19 mouse cellular contexts compared by ENCODE assay signal in the genomic region with DNA sequence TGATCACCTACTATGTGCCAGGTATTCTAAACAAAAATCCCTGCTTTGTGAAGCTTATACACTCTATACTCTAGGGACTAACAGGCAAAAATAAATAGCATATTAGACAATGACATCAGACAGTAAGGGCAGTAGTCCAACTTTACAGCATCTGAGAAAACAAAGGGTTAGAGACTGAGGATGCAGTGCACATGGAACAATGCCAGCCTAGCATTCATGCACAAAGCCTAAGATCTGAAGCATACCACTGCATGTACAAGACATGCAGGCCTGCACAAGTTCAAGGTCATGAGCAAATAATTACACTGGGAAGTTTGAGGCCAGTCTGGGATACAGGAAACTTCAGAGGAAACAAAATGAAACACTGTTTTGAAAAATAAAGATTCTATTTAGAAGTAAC. TPM values are rescaled to one million over a fixed set of nuclear protein-coding genes. Genes with fewer than 3 reads are reported as not detected.
A peak's percentile ranks its signal among the peaks of the same experiment; 100 is the strongest.
DNase-seq lines count a peak whose midpoint lies in the region; ATAC-seq and TF ChIP-seq lines count a peak whose summit lies in the region.
"Had no signal": no experiment of that assay in that cellular context is flagged by ENCODE, and none has a peak within 500 bp of the region (broad histone marks: within the 10 kb centered on the region; RNA-seq: fewer than 3 reads in every experiment).

No protein-coding gene starts in this region.

- no peak overlapping the region for H3K9ac ChIP-seq in heart, embryonic 15.5 days
- H3K9ac ChIP-seq in kidney, postnatal 0 days (ENCODE audit: low read depth, low read length) = no peak overlapping the region
- H3K9ac ChIP-seq: forebrain, embryonic 15.5 days; hindbrain, embryonic 14.5 days; liver, embryonic 14.5 days had no signal

- intact Hi-C loops in heart, postnatal 36 days (cut with DNase I) = loop anchor here (5.0 kb wide), 1 partner anchor 48 kb away; no protein-coding TSS in a partner anchor
- intact Hi-C loops in left cerebral cortex, postnatal 4 days (cut with DNase I) = no loop called here

- H3K27ac ChIP-seq in heart, embryonic 15.5 days = peak overlapping the region; percentile 53; the same call in 1 of the 2 replicates
- H3K27ac ChIP-seq in kidney, postnatal 0 days = peak overlapping the region; percentile 31; the same call in 1 of the 2 replicates
- H3K27ac ChIP-seq: forebrain, embryonic 15.5 days; hindbrain, embryonic 14.5 days; liver, embryonic 14.5 days had no signal

- H3K4me2 ChIP-seq in heart, embryonic 15.5 days = no peak overlapping the region
- H3K4me2 ChIP-seq in kidney, postnatal 0 days (ENCODE audit: low read length) = no peak overlapping the region
- H3K4me2 ChIP-seq: forebrain, embryonic 15.5 days; hindbrain, embryonic 14.5 days had no signal

- no peaks in the 10 kb centered on the region for H3K27me3 ChIP-seq in heart, embryonic 15.5 days
- no peaks in the 10 kb centered on the region for H3K27me3 ChIP-seq in kidney, postnatal 0 days (ENCODE audit: insufficient read depth, low read length)
- H3K27me3 ChIP-seq: forebrain, embryonic 15.5 days had no signal

- H3K36me3 ChIP-seq in heart, embryonic 15.5 days = peaks cover 17% of the 10 kb centered on the region
- peaks cover 6% of the 10 kb centered on the region; the same call in 1 of the 2 replicates for H3K36me3 ChIP-seq in kidney, postnatal 0 days (ENCODE audit: insufficient read depth, low read length)

- no peak for ATAC-seq in heart, embryonic 15.5 days (replicated peaks; ENCODE audit: insufficient number of reproducible peaks, insufficient read depth, low FRiP score, low read depth)
- no peak for ATAC-seq in kidney, postnatal 0 days (replicated peaks; ENCODE audit: low FRiP score, low read depth)
- ATAC-seq: forebrain, embryonic 15.5 days had no signal

- no peak overlapping the region for H3K4me3 ChIP-seq in heart, embryonic 15.5 days
- no peak overlapping the region for H3K4me3 ChIP-seq in kidney, postnatal 0 days (replicated peaks; ENCODE audit: low read depth, low read length)
- H3K4me3 ChIP-seq: erythroblast, embryonic 14.5 days; forebrain, embryonic 15.5 days; myocyte had no signal

- no peaks in the 10 kb centered on the region for H3K4me1 ChIP-seq in heart, embryonic 15.5 days (replicated peaks)
- H3K4me1 ChIP-seq in kidney, postnatal 0 days (replicated peaks; ENCODE audit: insufficient read depth, low read length) = no peaks in the 10 kb centered on the region
- H3K4me1 ChIP-seq: forebrain, embryonic 15.5 days had no signal

- no peak for TF ChIP-seq CTCF in kidney, postnatal 0 days (IDR thresholded peaks at IDR 0.05; ENCODE audit: low read depth)

- no peaks in the 10 kb centered on the region for H3K9me3 ChIP-seq in heart, embryonic 15.5 days (replicated peaks)
- no peaks in the 10 kb centered on the region for H3K9me3 ChIP-seq in kidney, postnatal 0 days (replicated peaks; ENCODE audit: low read length)
- H3K9me3 ChIP-seq: forebrain, embryonic 15.5 days had no signal

- DNase-seq in heart, postnatal 36 days = no peak
- DNase-seq in kidney, postnatal 0 days (ENCODE audit: low spot score) = peak; percentile 66
- no peak for DNase-seq in kidney, adult 11 months
- peak; percentile 33 for DNase-seq in lung, postnatal 10 days
- DNase-seq in lung, postnatal 36 days = no peak
- peak; percentile 27 for DNase-seq in heart, postnatal 4 days
- no peak for DNase-seq in left cerebral cortex, postnatal 4 days
- DNase-seq: adrenal gland, adult 8-10 months; cerebellum, postnatal 14 days; layer of hippocampus, postnatal 36 days; right cerebral cortex, adult 18-20 months; thymus, adult 2 months had no signal

RNA-seq across cellular contexts. Expression of gene Zdhhc20, which starts 30.6 kb away (rescaled TPM):
- 38.8 and 40.3 TPM in 2 replicates for polyA plus RNA-seq in heart, embryonic 15.5 days (2015; fragmentation: Nextera tagmentation; extraction: Ambion mirVana)
- total RNA-seq in heart, postnatal 36 days (2021) = 1 to 10 TPM; 8.3 to 10.0 TPM
- polyA plus RNA-seq in kidney, postnatal 0 days (2015; fragmentation: Nextera tagmentation; extraction: Ambion mirVana) = 46.1 and 53.2 TPM in 2 replicates
- total RNA-seq in heart, postnatal 4 days (2021) = 10 to 100 TPM; 26.2 to 27.7 TPM
- 10 to 100 TPM; 29.5 to 31.6 TPM for total RNA-seq in left cerebral cortex, postnatal 4 days (2021)
- polyA plus RNA-seq: erythroblast, embryonic 14.5 days had no signal

RNA-seq across cellular contexts. Expression of gene Mrpl57, which starts 33.5 kb away (rescaled TPM):
- 116 and 118 TPM in 2 replicates for polyA plus RNA-seq in heart, embryonic 15.5 days (2015; fragmentation: Nextera tagmentation; extraction: Ambion mirVana)
- total RNA-seq in heart, postnatal 36 days (2021) = 10 to 100 TPM; 71.7 to 73.0 TPM
- 224 and 230 TPM in 2 replicates for polyA plus RNA-seq in kidney, postnatal 0 days (2015; fragmentation: Nextera tagmentation; extraction: Ambion mirVana)
- total RNA-seq in heart, postnatal 4 days (2021) = 10 to 100 TPM; 67.3 to 84.0 TPM
- total RNA-seq in left cerebral cortex, postnatal 4 days (2021) = 10 to 100 TPM; 79.2 to 80.6 TPM

RNA-seq across cellular contexts. Expression of gene Ska3, which starts 33.5 kb away (rescaled TPM):
- 21.2 and 22.3 TPM in 2 replicates for polyA plus RNA-seq in heart, embryonic 15.5 days (2015; fragmentation: Nextera tagmentation; extraction: Ambion mirVana)
- total RNA-seq in heart, postnatal 36 days (2021) = under 1 TPM; 0.22 to 0.47 TPM
- 12.9 and 16.2 TPM in 2 replicates for polyA plus RNA-seq in kidney, postnatal 0 days (2015; fragmentation: Nextera tagmentation; extraction: Ambion mirVana)
- 10 to 100 TPM in 1 of 2 experiments, 1 to 10 TPM in 1; 9.0 to 10.9 TPM for total RNA-seq in heart, postnatal 4 days (2021)
- total RNA-seq in left cerebral cortex, postnatal 4 days (2021) = 1 to 10 TPM; 3.0 to 4.5 TPM
- total RNA-seq: neutrophil, adult 5-6 weeks had no signal

Comparison
In these comparisons a context has a peak if more than half of its experiments do, and no peak if none do; other contexts are left out.
1. DNase-seq: peak in kidney, postnatal 0 days (single experiment), lung, postnatal 10 days (single experiment) and heart, postnatal 4 days (single experiment); none in heart, postnatal 36 days (0 of 2), kidney, adult 11 months (single experiment), lung, postnatal 36 days (single experiment) and left cerebral cortex, postnatal 4 days (single experiment).